Mouse (Mus musculus) neutrophil, adult 83 days (primary cell): ENCODE results near the gene Hist1h3c. TPM values are rescaled to one million over a fixed set of nuclear protein-coding genes. Genes with fewer than 3 reads are reported as not detected.

Experiments
- total RNA-seq, 2 experiments: library from RNA; stranded (reverse); gene quantifications; one replicate each; pipeline ENCODE4 v1.2.4; 2023

The Hist1h3c gene
- total RNA-seq, 2 experiments from 2014 or later: 649 to 655 TPM

Other genes starting within 250 kb of the Hist1h3c start
- 1,000 to 10,000 TPM; 1,800 to 2,079 TPM for gene Hist1h4h, start 214.6 kb downstream of the Hist1h3c start, total RNA-seq
- 1,000 to 10,000 TPM; 1,103 to 1,322 TPM for gene Hist1h2af, start 211.7 kb downstream of the Hist1h3c start, total RNA-seq
- gene Hist1h3g, start 210.2 kb downstream of the Hist1h3c start, total RNA-seq: 100 to 1,000 TPM; 343 to 409 TPM
- gene Hist1h2bh, start 202.2 kb downstream of the Hist1h3c start, total RNA-seq: 100 to 1,000 TPM; 156 to 165 TPM
- 100 to 1,000 TPM; 484 to 531 TPM for gene Hist1h3f, start 201.6 kb downstream of the Hist1h3c start, total RNA-seq
- gene Hist1h4f, start 194.0 kb downstream of the Hist1h3c start, total RNA-seq: 1,000 to 10,000 TPM; 2,494 to 2,726 TPM
- 100 to 1,000 TPM; 117 to 132 TPM for gene Hist1h1d, start 192.3 kb downstream of the Hist1h3c start, total RNA-seq
- 100 to 1,000 TPM; 919 to 946 TPM for gene Hist1h3e, start 183.2 kb downstream of the Hist1h3c start, total RNA-seq
- 100 to 1,000 TPM; 213 to 226 TPM for gene Hist1h2ae, start 174.4 kb downstream of the Hist1h3c start, total RNA-seq
- 1,000 to 10,000 TPM; 1,609 to 1,779 TPM for gene Hist1h2bg, start 174.2 kb downstream of the Hist1h3c start, total RNA-seq
- 1,000 to 10,000 TPM; 1,205 to 1,340 TPM for gene Hist1h2bf, start 171.4 kb downstream of the Hist1h3c start, total RNA-seq
- 100 to 1,000 TPM; 234 to 256 TPM for gene Hist1h2ad, start 171.2 kb downstream of the Hist1h3c start, total RNA-seq
- 100 to 1,000 TPM; 207 to 247 TPM for gene Hist1h3d, start 169.8 kb downstream of the Hist1h3c start, total RNA-seq
- gene Hist1h4d, start 164.0 kb downstream of the Hist1h3c start, total RNA-seq: 100 to 1,000 TPM; 821 to 965 TPM
- 100 to 1,000 TPM; 117 to 129 TPM for gene Hist1h2be, start 124.5 kb downstream of the Hist1h3c start, total RNA-seq
- gene Hist1h1e, start 123.0 kb downstream of the Hist1h3c start, total RNA-seq: 100 to 1,000 TPM; 854 to 881 TPM
- gene Hist1h2ac, start 61.7 kb downstream of the Hist1h3c start, total RNA-seq: 10 to 100 TPM; 59.5 to 67.1 TPM
- gene Hist1h2bc, start 61.4 kb downstream of the Hist1h3c start, total RNA-seq: 100 to 1,000 TPM; 108 to 117 TPM
- gene Hist1h1t, start 49.8 kb downstream of the Hist1h3c start, total RNA-seq: 1 to 10 TPM; 2.5 to 2.9 TPM
- gene Hist1h4c, start 47.1 kb downstream of the Hist1h3c start, total RNA-seq: 100 to 1,000 TPM; 435 to 497 TPM
- gene Hfe, start 34.7 kb downstream of the Hist1h3c start, total RNA-seq: 1 to 10 TPM; 7.5 to 7.9 TPM
- gene Hist1h1c, start 6.8 kb downstream of the Hist1h3c start, total RNA-seq: 1,000 to 10,000 TPM; 1,583 to 1,684 TPM
- 1,000 to 10,000 TPM in 1 of 2 experiments, 100 to 1,000 TPM in 1; 938 to 1,011 TPM for gene Hist1h2bb, start 1.1 kb upstream of the Hist1h3c start, total RNA-seq
- gene Hist1h2ab, start 5.5 kb upstream of the Hist1h3c start, total RNA-seq: 1,000 to 10,000 TPM; 1,348 to 1,643 TPM
- 1,000 to 10,000 TPM; 1,578 to 1,719 TPM for gene Hist1h3b, start 6.7 kb upstream of the Hist1h3c start, total RNA-seq
- gene Hist1h4b, start 11.4 kb upstream of the Hist1h3c start, total RNA-seq: 100 to 1,000 TPM; 697 to 823 TPM
- gene Hist1h4a, start 15.6 kb upstream of the Hist1h3c start, total RNA-seq: 100 to 1,000 TPM; 542 to 645 TPM
- gene Hist1h3a, start 16.8 kb upstream of the Hist1h3c start, total RNA-seq: 100 to 1,000 TPM; 941 to 991 TPM
- gene Hist1h1a, start 18.1 kb upstream of the Hist1h3c start, total RNA-seq: 100 to 1,000 TPM; 476 to 542 TPM
- not detected for gene Trim38, start 24.3 kb upstream of the Hist1h3c start, total RNA-seq
- not detected for gene Slc17a2, start 61.4 kb upstream of the Hist1h3c start, total RNA-seq
- not detected for gene Slc17a3, start 93.8 kb upstream of the Hist1h3c start, total RNA-seq
- gene Slc17a1, start 122.1 kb upstream of the Hist1h3c start, total RNA-seq: not detected
- not detected for gene Slc17a4, start 169.4 kb upstream of the Hist1h3c start, total RNA-seq
- gene Hist1h2ba, start 188.6 kb upstream of the Hist1h3c start, total RNA-seq: not detected
- gene Hist1h2aa, start 188.9 kb upstream of the Hist1h3c start, total RNA-seq: not detected
- gene Scgn, start 245.6 kb upstream of the Hist1h3c start, total RNA-seq: not detected